Comparison of ENCODE assay signal across 8 mouse cellular contexts in genomic region chr6:5858371-5858770, GRCm38 (mm10).
DNase-seq lines count a peak whose midpoint lies in the region; ATAC-seq and TF ChIP-seq lines count a peak whose summit lies in the region.

No protein-coding gene starts in this region.

- peak overlapping the region; percentile 49 for H3K4me2 ChIP-seq in heart, embryonic 12.5 days

- no peak overlapping the region for H3K4me3 ChIP-seq in E14TG2a.4 (replicated peaks; ENCODE audit: low read length)
- peak overlapping the region; percentile 25; the same call in 1 of the 2 replicates for H3K4me3 ChIP-seq in heart, embryonic 12.5 days

- no peak for DNase-seq in frontal cortex, postnatal 14 days (ENCODE audit: low spot score in 2 of 2)
- DNase-seq in cerebellum, postnatal 10 days = peak; percentile 75 to 84
- peak; percentile 9 to 76 for DNase-seq in kidney, postnatal 36 days
- DNase-seq in mesoderm, embryonic 11.5 days (ENCODE audit: low read depth, low spot score) = peak; percentile 68

- no peak overlapping the region for H3K9ac ChIP-seq in heart, embryonic 12.5 days

- H3K27me3 ChIP-seq in E14TG2a.4 (ENCODE audit: insufficient read depth, low read length) = peaks cover 5% of the 10 kb centered on the region; the same call in 1 of the 2 replicates
- 0 out of 2 replicates have a peak, but pooled peaks cover 6% of the 10 kb centered on the region for H3K27me3 ChIP-seq in heart, embryonic 12.5 days (replicated peaks)

- 13% methylated on average over 12 of the region's 12 CpGs for WGBS in heart, embryonic 12.5 days

- H3K36me3 ChIP-seq in E14TG2a.4 (ENCODE audit: insufficient read depth, low read length) = no peaks in the 10 kb centered on the region
- H3K36me3 ChIP-seq in heart, embryonic 12.5 days = no peaks in the 10 kb centered on the region

- ATAC-seq in frontal cortex, adult (ENCODE audit: low TSS enrichment) = peak; percentile 41; the same call in 1 of the 2 replicates
- ATAC-seq in heart, embryonic 12.5 days (ENCODE audit: insufficient number of reproducible peaks, low FRiP score) = no peak
- ATAC-seq in inflammation-experienced regulatory T-cells, adult 6 months = no peak

- peak; percentile 76 for TF ChIP-seq CTCF in E14TG2a.4 (conservative IDR thresholded peaks at IDR 0.05; ENCODE audit: low read length)

- no peak overlapping the region for H3K27ac ChIP-seq in heart, embryonic 12.5 days (ENCODE audit: poor library complexity, severe bottlenecking)

- peaks cover 19% of the 10 kb centered on the region for H3K9me3 ChIP-seq in E14TG2a.4 (ENCODE audit: low read length)
- no peaks in the 10 kb centered on the region for H3K9me3 ChIP-seq in heart, embryonic 12.5 days (replicated peaks)

- peaks cover 6% of the 10 kb centered on the region; the same call in 1 of the 2 replicates for H3K4me1 ChIP-seq in E14TG2a.4 (replicated peaks; ENCODE audit: low read depth, low read length)
- H3K4me1 ChIP-seq in heart, embryonic 12.5 days (replicated peaks) = no peaks in the 10 kb centered on the region

Comparison
In these comparisons a context has a peak if more than half of its experiments do, and no peak if none do; other contexts are left out.
1. DNase-seq: peak in cerebellum, postnatal 10 days (2 of 2), kidney, postnatal 36 days (2 of 2) and mesoderm, embryonic 11.5 days (single experiment); none in frontal cortex, postnatal 14 days (0 of 2).